Mouse (Mus musculus) adrenal gland, postnatal 25 days (tissue): ENCODE measurements around the gene Olfr649. TPM values are rescaled to one million over a fixed set of nuclear protein-coding genes. Genes with fewer than 3 reads are reported as not detected.

ENCODE experiments used
- DNase-seq: peaks from one replicate; pipeline ENCODE4 v3.0.0; 2021; ENCODE audit warnings: mixed read lengths
- long read RNA-seq: library from polyadenylated mRNA; stranded (forward); transcript quantifications from one replicate; pipeline ENCODE4 v2.0.0, GENCODE M21; 2021
- total RNA-seq: library from RNA; stranded (reverse); gene quantifications from 2 replicates; pipeline ENCODE4 v1.2.3, GENCODE M21; 2021

Gene Olfr649
- not detected in 2 replicates for total RNA-seq
- long read RNA-seq: 0 reads

DNA sequence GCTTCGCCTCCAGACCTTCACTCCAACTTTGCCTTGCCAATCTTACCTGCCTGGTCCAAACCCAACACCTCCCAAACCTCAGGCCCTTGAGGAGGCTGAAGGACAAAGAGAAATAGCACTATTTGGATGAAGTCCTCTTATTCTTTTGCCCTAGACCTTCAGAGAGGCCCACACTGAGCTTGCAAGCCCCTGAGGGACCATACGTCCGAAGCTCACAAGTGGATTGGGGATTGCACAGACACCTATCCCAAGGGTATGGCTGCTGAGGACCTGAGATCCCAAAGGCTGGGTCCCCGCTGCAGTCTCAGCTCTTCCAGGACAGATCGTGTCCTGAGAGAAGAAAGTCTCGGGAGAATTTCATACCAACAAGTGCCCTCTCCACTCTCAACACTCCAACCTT, at the start of gene Olfr649:
Olfr649 (minus strand) TSS at position 101 of the 400 bp plus-strand sequence.
- DNase-seq: no peak

DNA sequence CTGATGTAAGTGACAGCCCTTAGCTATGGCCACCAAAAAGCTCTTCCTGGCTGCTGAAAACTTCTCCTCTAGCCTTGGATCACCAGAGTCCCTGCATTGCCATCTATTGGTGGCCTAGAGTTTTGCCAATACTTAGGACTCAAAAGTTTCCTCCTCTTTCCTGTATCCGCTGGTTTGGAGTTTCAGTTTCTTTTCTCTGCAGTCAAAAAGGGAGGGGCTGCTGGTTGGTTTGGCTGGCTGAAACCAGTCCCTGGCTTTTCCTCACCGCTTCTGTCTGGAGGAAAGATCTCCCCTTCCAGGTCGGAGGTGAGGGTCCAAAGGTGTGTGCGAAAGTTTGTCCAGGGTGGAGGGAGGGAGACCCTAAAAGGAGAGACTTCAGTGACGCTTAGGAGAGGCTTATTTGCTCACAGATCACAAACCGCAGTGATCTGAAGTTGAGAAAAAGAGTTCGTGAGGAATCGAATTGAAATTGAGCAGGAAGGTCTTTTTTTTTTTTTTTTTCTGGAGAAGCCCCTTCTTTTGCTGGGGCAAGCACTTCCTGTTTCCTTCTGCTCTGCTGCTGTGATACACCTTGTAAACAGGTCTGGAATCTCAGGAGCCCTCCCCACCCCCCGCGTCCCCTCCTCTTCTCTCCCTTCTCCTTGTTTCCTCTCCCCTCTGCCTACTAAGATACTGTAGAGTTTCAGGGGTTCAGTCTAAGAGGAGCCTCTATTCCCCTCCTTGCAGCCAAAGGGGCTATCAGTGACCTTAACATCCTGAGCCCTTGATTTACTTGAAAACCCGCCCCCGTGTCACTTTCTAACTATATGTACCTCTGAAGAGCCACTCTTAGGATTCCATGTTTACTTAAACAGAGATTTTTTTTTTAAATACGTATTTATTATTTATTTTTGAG, 48.7 kb upstream of the Olfr649 start, which contains the start of gene Trim34a:
Trim34a (plus strand) TSS at position 171 of the 895 bp plus-strand sequence.
- peak; percentile 18 for DNase-seq

DNA sequence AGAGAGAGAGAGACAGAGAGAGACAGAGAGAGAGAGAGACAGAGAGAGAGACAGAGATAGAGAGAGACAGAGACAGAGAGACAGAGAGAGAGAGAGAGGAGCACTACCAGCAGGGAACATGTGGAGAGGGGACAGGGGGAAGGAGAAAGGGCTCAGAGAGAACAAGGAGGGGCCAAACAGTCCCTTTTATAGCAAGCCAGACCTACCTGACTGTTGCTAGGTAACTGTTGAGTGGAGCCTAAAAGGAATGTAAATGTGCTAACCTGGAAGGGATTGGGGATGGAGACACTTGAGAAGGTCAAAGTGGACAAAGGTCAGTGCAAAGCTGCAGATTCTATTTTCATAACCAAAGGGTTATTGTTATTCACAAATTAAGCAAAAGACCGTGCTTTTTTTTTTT, 47.8 kb upstream of the Olfr649 start:
- no peak for DNase-seq

DNA sequence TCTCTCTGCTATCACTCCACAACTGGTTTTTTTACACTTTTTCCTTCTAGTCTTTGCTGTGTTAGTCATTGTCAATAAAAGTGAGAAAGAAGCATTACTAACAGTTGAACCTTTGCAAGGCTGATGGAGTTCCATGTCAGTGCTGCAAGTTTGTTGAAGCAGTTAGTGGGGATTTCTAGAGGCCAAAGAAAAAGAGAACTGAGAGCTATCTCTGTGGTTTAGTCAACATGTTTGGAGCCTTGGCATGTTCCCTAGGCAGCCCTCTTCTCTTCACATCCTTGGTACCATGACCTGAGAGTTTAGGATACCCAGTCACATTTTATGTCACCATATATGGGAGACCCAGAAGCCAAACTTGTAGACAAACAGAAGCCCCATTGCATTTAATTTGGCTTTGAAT, 45.1 kb upstream of the Olfr649 start:
- no peak for DNase-seq

DNA sequence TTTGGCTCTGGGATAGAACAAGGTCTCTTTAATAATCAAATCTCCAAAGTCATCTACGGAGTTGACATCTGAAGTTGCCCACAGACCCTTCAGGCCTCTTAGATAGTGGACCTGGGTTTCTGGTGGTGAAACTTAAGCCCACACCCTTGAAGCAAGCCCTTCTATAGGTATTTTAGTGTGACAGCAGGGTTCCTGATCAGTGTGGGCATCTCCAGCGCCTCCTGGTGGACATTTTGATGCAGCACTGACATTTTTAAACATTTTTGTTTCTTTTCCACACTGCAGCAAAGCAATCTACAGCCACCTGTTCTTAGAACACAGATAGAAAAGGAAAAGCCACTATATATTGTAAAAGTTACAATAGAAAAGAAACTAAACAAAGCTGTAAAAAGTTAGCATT, 35.4 kb upstream of the Olfr649 start:
- peak; percentile 21 for DNase-seq

DNA sequence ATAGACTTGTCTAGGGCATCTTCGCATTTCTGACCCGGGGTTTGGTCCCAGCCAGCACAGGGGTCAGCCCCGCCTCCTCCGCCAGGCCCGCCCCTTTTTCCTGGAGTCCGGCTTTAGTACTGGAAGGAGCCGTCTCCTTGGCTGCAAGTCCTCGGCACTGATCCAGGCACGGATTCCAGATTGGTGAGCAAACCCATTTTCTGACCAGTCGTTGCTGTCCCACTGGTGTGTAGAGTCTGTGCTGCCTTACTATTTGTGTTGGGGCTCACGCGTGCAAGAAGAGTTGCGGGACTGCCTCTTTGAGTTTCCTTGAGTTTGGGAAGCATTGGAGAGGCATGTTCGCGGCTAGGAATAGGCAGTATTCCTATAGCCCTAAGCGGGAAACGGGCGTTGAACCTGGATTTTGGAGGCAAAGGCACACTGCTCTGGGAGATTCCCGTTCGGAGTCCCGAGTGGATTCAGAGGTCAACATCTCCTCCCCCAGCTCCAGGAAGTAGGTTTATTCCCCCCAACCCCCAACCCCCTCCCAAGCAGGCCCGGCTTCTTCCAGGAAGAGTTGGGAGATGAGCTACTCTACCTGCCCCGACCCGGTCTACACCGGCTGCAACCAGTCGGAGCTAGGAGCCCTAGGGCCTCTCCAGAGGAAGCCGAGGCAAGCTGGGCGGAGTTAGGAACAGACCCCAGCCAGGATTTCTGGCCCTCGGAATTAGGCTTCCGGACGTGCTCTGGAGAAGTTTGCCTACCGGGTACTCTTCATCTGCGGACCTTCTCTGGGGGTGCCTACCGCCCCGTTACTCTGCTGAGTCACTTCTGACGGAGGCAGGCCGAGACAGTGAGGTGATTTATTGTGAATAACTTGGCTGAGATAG, 23.1 kb upstream of the Olfr649 start, which contains the start of gene Trim6:
Trim6 (plus strand) TSS at position 93 of the 869 bp plus-strand sequence.
- DNase-seq: peak; percentile 91

DNA sequence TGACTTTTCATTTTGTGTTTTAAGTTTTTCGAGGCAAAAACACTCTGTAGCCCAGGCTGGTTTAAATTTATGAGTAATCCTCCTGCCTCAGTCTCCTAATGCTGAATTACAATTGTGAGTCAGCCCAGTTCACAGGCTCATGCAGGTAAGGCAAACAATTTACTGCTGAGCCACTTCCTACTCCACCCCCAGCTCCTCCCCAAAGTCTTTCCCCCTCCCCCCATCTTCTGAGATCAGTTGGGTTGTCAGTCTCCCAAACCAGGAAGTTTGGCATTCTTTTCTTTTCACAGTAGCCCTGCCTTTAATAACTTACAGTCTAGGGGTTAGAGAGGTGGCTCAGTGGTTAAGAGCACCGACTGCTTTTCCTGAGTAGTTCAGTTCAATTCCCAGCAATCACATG, 22.1 kb upstream of the Olfr649 start:
- DNase-seq: no peak

DNA sequence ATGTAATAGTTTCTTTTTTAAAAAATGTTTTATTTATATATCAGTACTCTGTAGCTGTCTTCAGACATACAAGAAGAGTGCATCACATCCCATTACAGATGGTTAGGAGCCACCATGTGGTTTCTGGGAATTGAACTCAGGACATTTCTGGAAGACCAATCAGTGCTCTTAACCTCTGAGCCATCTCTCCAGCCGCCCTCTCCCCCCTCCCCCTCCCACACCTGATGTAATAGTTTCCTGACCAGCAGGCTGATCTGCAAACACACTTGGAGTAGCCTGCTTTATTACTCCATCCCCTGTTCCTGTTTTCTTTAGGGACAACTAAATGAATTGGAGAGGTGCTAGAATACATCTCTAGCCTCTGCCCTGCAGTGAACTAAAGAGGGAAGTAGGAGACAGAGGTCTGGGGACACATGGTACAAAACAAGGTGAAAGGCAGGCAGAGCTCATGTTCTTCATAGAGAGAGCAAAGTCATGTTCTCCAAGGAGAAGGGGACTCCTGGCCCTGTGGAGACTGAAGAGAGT, 20.3 kb upstream of the Olfr649 start:
- DNase-seq: no peak

DNA sequence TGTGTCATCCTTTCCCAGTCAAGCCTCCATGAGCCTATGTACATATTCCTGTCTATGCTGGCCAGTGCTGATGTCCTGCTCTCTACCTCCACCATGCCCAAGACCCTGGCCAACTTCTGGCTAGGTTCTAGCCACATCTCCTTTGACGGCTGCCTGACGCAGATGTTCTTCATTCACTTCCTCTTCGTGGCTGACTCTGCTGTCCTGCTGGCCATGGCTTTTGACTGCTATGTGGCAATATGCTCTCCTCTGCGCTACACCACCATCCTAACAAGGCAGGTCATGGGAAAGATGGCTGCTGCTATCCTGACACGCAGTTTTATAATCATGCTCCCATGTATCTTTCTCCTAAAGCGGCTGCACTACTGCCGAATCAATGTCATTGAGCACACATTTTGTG, 10.4 kb upstream of the Olfr649 start:
- no peak for DNase-seq

DNA sequence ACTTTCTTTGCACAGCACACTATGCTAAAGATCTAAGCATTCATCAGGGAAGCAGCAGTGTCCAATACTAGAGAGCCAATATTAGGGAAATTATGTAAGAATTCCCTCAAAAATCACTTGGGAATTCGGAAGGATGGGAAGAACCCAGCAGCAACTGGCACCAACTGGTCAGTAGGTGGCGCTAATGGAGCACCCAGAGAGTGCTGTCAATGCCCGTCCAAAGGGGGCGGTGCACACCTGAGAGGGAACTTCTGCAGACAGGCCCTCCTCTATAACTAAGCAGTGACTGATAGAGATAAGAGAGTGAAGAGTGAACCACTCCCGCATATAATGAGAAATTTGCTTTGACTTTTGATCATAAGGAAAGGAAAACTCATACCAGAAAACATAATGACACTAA, 4.0 kb upstream of the Olfr649 start:
- DNase-seq: peak; percentile 74

DNA sequence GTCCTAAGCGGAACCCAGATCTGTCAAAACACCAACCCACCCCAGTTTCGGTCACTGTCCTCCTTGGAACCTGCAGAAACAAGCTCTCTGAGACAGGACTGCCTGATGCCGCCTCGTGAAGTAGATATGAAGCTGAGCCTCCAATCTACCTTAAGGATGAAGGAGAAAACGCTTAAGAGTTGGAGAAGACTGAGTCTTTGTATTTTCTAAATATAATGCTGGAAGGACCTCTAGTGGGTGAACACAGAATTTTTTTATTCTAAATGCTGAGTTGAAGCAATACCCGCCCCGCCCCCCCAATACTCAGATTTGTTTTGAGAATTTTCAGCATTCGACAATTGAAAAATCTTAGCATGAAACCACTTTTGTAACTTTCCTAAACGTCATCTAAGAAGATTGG, 4.5 kb downstream of the Olfr649 start:
- no peak for DNase-seq

DNA sequence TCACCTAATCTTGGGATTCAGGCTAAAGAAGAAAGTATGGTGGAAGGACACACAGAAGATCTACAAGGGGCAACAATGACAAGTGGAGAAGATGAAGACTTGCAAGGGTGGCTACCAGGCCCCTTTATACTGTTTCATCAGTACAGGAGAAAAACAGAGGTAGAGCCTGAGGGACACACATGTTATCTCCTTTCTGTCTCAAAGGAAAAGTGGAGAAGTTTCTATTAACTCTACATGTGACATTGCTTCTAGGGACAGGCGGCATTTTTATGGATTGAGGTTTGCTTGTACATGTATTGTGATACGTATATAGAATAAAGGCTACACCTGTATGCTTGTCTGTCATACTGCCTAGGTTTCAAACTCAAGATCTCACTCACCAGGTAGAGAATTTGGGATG, 12.5 kb downstream of the Olfr649 start, which contains the start of gene Olfr648:
Olfr648 (minus strand) TSS at position 101 of the 400 bp plus-strand sequence.
- no peak for DNase-seq

DNA sequence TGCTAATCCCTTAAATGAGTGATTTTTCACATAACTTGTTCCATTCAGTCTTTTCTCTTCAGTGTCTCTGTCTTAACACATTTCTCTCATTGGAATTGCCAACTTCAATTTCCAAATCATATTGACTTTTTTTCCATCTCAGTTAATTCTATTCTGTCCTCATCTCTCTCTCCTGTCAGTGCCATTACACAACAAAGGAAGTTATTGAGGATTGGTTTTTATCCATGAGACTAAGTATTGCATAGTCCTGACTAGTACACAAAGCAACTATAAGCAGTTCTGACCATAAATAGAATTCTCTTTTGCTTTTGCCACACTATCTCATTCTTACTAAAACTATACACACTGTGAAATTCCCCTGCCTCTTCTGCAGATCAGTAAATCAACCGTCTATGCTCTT, 16.7 kb downstream of the Olfr649 start:
- no peak for DNase-seq

DNA sequence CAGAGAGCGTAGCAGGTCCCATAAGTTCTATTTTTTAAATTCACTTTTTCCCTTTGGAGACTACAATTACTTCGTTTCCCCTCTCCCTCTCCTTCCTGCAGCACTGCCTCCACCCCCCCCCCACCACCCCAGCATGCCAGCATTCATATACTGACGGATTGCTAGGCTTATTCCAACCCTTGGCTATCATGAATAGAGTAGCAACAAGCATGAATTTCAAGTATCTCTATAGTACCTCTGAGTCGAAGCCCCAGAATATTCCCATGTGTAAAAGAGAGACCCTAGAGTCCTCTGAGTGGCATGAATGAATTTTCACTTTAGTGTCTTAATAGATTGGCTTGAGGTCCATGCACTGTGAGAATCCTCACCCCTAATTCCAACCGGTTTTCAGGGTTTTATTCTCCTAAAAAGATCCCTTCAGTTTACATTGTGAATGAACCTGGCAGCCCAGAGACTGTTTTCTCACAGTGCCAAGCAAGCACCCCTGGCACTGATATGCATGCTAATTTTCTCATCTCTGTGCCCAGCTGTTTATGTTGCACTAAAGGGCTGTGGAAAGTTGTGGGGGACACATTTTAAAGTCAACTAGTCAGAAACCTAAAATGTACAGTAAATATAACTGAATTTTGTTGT, 17.2 kb downstream of the Olfr649 start:
- DNase-seq: no peak

DNA sequence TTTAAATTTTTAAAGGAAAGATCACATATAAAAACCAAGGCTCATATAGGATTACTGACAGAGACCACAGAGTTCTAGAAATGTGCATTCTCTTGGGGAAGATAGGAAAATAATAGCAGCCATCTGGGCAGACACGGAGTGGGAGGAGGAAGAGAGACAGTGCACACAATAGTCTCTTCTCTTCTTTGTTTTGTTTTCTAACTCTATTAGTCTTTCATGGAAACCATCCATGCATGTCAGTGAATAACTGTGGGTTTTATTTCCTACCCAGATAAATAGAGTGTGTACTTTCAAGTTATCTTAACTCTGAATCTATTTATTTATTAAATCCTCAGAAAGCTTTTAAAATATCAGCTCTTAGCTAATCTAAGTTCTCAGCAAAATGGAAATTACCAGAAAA, 20.7 kb downstream of the Olfr649 start:
- DNase-seq: no peak

DNA sequence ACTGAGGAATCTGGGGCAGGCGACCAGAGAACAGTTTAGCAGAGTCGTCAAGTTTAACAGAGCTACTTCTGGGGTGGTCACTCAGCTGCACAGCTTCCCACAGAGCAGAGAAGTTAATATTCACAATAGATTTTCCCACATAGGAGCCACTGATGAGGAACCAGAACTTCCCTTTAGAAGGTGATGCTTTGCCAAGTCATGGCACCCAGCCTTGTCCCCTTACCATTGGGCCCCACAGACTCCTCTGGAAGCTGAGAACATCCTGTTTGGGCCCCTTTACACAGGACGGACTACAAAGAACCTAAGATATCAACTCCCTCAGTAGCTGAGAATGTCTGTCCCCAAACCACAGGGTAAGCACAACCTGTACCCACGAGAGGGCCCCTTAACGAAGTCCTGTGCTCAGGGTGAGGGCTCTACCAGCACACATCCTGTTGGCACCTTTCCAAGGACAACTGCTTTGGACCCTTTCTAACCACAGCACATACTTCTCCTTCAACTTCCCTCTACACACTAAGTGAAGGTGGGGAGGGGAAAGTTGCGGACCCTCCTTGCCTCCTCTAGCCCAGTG, 26.1 kb downstream of the Olfr649 start:
- DNase-seq: no peak

DNA sequence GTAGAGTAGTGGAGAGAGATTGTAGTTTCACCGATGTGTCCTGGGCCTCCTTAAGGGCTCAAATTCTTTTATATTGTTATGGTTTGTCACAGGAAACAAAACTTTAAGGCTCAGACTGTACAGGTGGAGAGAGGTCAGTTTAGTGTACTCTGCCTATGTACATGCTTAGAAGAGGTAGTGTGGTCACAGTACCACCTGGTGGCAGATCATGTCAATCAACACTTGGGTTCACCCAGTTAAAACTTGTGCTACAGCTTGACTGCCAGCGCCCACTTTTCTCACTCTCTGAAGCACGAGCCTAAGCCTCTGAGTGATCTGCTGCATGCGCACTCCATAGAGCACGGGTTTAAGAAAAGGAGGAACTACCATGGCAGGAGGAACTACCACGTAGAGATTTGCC, 28.7 kb downstream of the Olfr649 start:
- DNase-seq: no peak

DNA sequence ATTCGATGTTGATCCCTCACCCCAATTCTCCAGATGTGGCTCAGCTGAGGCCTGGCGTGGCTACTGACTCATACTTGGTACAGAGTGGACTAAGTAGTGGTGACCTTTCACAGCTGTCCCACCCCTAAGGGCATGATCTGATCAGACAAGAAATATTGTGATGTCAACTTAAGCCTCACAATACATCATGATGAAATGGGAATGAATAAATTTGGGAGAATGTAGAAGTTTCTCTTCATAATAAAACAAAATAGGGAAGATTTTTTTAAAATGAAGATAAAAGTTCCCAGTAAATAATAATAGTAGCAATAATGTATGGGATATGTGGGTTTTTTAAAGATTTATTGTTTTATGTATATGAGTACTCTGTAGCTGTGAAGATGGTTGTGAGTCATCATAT, 45.3 kb downstream of the Olfr649 start, which contains the start of gene Ubqlnl:
Ubqlnl (minus strand) TSS at position 101 of the 400 bp plus-strand sequence.
- DNase-seq: no peak

DNA sequence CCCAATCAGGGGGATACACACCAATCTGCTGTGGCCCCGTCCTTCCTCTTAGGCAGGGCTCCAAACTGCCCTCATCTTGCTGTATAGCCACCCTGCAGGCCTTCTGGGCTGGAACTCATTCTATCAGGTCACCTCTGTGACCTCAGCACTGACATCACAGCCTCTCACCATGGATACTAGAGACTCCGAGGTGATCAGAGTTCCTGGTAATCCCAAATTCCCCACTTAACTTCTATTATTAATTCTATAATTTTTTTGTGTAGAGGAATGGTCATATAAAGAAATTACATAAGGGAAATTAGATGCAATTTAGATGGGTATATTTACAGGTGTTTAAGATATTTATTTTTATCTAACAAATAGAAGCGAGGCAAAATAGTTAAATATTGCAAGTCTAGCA, 52.6 kb downstream of the Olfr649 start, which contains the start of gene Ubqln3:
Ubqln3 (minus strand) TSS at position 101 of the 400 bp plus-strand sequence.
- no peak for DNase-seq
